Mouse (Mus musculus) C2C12 (cell line): ENCODE data around the gene Noc2l.

ENCODE experiments used
- CEBPB ChIP-seq: IDR thresholded peaks from one replicate; pipeline ENCODE4 v1.6.1; 2011; ENCODE audit warnings: low read depth, mild to moderate bottlenecking, control low read depth, moderate library complexity
- CTCF ChIP-seq: IDR thresholded peaks from one replicate; pipeline ENCODE4 v1.5.1; 2011; ENCODE audit not compliant: control insufficient read depth, insufficient read depth, insufficient read length
- USF1 ChIP-seq: IDR thresholded peaks from one replicate; pipeline ENCODE4 v1.6.1; 2011; ENCODE audit warnings: low read depth, mild to moderate bottlenecking, control low read depth, moderate library complexity

- no peak for TF ChIP-seq CTCF
- TF ChIP-seq CEBPB = no peak
- no peak for TF ChIP-seq USF1
Measured at GRCm38 (mm10) chr4:156219936-156220335, 15.9 kb upstream of the Noc2l start.
